Mouse (Mus musculus) kidney, embryonic 14.5 days (tissue): Measurements from ENCODE around the gene Mum1. TPM values are rescaled to one million over a fixed set of nuclear protein-coding genes. Genes with fewer than 3 reads are reported as not detected.

Experiments
- ATAC-seq: fragments of 200-750 bp; cut with Nextera tagmentation; 2 replicates; pipeline ENCODE4 v1.8.0; 2017; ENCODE audit warnings: moderate number of reproducible peaks, mild to moderate bottlenecking, moderate TSS enrichment, moderate library complexity; ENCODE audit not compliant: low FRiP score, low TSS enrichment
- H3K27ac ChIP-seq: fragments of 300-500 bp; sonication (generic); 2 replicates; pipeline ENCODE4 v1.5.1; 2014; ENCODE audit warnings: low read depth, mild to moderate bottlenecking, low read length, moderate library complexity, mixed read lengths
- H3K27me3 ChIP-seq: fragments of 300-500 bp; sonication (generic); 2 replicates; pipeline ENCODE4 v1.6.1; 2014; ENCODE audit warnings: mild to moderate bottlenecking, low read length; ENCODE audit not compliant: control insufficient read depth, insufficient read depth
- H3K36me3 ChIP-seq: fragments of 300-500 bp; sonication (generic); 2 replicates; pipeline ENCODE4 v1.6.1; 2014; ENCODE audit warnings: low read length, mixed read lengths; ENCODE audit not compliant: control insufficient read depth, insufficient read depth
- H3K4me1 ChIP-seq: fragments of 300-500 bp; sonication (generic); 2 replicates; pipeline ENCODE4 v1.6.1; 2014; ENCODE audit warnings: low read length, mixed read lengths; ENCODE audit not compliant: control insufficient read depth, insufficient read depth
- H3K4me2 ChIP-seq: fragments of 300-500 bp; sonication (generic); replicated peaks from 2 replicates; pipeline ENCODE4 v1.6.1; 2014; ENCODE audit warnings: low read depth, mild to moderate bottlenecking, low read length
- H3K4me3 ChIP-seq: fragments of 300-500 bp; sonication (generic); 2 replicates; pipeline ENCODE4 v1.5.1; 2014; ENCODE audit warnings: mild to moderate bottlenecking, low read length
- H3K9ac ChIP-seq: fragments of 300-500 bp; sonication (generic); 2 replicates; pipeline ENCODE4 v1.6.1; 2014; ENCODE audit warnings: low read depth, mild to moderate bottlenecking, low read length, moderate library complexity
- H3K9me3 ChIP-seq: fragments of 300-500 bp; sonication (generic); 2 replicates; pipeline ENCODE4 v1.6.1; 2016; ENCODE audit warnings: low read length; ENCODE audit not compliant: control insufficient read depth
- WGBS: fragments of 180-500 bp; shearing (Covaris S2); extraction: QIAGEN DNeasy Blood & Tissue Kit; methylation state at CpG from one replicate; pipeline ENCODE4 v1.1.7; 2014; 5-methylcytosine and 5-hydroxymethylcytosine counted together
- polyA plus RNA-seq: library from polyadenylated mRNA; unstranded; fragments of >200 nt; fragmentation: Nextera tagmentation; extraction: Ambion mirVana; gene quantifications from 2 replicates; pipeline ENCODE4 v1.2.1, GENCODE M21; 2014

The Mum1 gene
- polyA plus RNA-seq, 1 experiment from 2014 or later: 65.1 TPM

- Histone ChIP-seq H3K27me3 (no peaks in the 10 kb centered on the region), H3K9me3 (no peaks in the 10 kb centered on the region), H3K4me3 (peak within 1 kb of the TSS; percentile 53), H3K36me3 (peaks cover 32% of the 10 kb centered on the region), H3K4me2 (peak within 1 kb of the TSS; percentile 92), H3K27ac (peak within 1 kb of the TSS; percentile 98), H3K9ac (peak within 1 kb of the TSS; percentile 67), H3K4me1 (peaks cover 25% of the 10 kb centered on the region)
- WGBS: under 1% methylated on average over 45 of the region's 49 CpGs
- peak; percentile 92 for ATAC-seq
These were observed 34.7 kb downstream of the Mum1 start, which contains the start of the genes Gamt and Dazap1 for GRCm38 (mm10) chr10:80260642-80261584. Gene Gamt, minus strand, starts transcription at chr10:80261012. Gene Dazap1, plus strand, starts transcription at chr10:80261486.

- Histone ChIP-seq H3K4me1 (peaks cover 32% of the 10 kb centered on the region), H3K4me3 (peak overlapping the region; percentile 53), H3K27ac (peak overlapping the region; percentile 98), H3K4me2 (peak overlapping the region; percentile 92), H3K9me3 (no peaks in the 10 kb centered on the region), H3K9ac (peak overlapping the region; percentile 67), H3K27me3 (no peaks in the 10 kb centered on the region), H3K36me3 (peaks cover 25% of the 10 kb centered on the region)
- peak; percentile 70 for ATAC-seq
- WGBS: 0% methylated on average over 14 of the region's 14 CpGs
These were observed 35.3 kb downstream of the Mum1 start for GRCm38 (mm10) chr10:80261585-80261968.

GRCm38 (mm10) chr10:80262169-80262568, 35.9 kb downstream of the Mum1 start:
- Histone ChIP-seq H3K4me1 (peaks cover 38% of the 10 kb centered on the region), H3K36me3 (peaks cover 23% of the 10 kb centered on the region), H3K27ac (peak overlapping the region; percentile 98; the same call in 1 of the 2 replicates), H3K27me3 (no peaks in the 10 kb centered on the region), H3K4me2 (peak overlapping the region; percentile 92), H3K9me3 (no peaks in the 10 kb centered on the region), H3K9ac (no peak overlapping the region), H3K4me3 (peak overlapping the region; percentile 53)
- no peak for ATAC-seq
- WGBS: 75% methylated on average over 12 of the region's 12 CpGs

- no peak overlapping the region for H3K4me2 ChIP-seq
- no peaks in the 10 kb centered on the region for H3K27me3 ChIP-seq
- H3K4me1 ChIP-seq: peaks cover 45% of the 10 kb centered on the region
- peaks cover 23% of the 10 kb centered on the region for H3K36me3 ChIP-seq
- 94% methylated on average over 10 of the region's 10 CpGs for WGBS
- no peaks in the 10 kb centered on the region for H3K9me3 ChIP-seq
- H3K9ac ChIP-seq: no peak overlapping the region
- no peak overlapping the region for H3K27ac ChIP-seq
- H3K4me3 ChIP-seq: no peak overlapping the region
- ATAC-seq: no peak
These were observed 36.6 kb downstream of the Mum1 start for GRCm38 (mm10) chr10:80262776-80263365.

GRCm38 (mm10) chr10:80264341-80265148, 38.3 kb downstream of the Mum1 start:
- peak overlapping the region; percentile 59 for H3K4me2 ChIP-seq
- ATAC-seq: peak; percentile 61
- WGBS: 2% methylated on average over 79 of the region's 81 CpGs
- peaks cover 15% of the 10 kb centered on the region for H3K36me3 ChIP-seq
- H3K4me3 ChIP-seq: peak overlapping the region; percentile 82
- H3K27ac ChIP-seq: peak overlapping the region; percentile 57
- H3K9ac ChIP-seq: peak overlapping the region; percentile 97
- H3K4me1 ChIP-seq: peaks cover 43% of the 10 kb centered on the region
- no peaks in the 10 kb centered on the region for H3K9me3 ChIP-seq
- H3K27me3 ChIP-seq: no peaks in the 10 kb centered on the region

GRCm38 (mm10) chr10:80265149-80265486, 38.9 kb downstream of the Mum1 start:
- peaks cover 15% of the 10 kb centered on the region for H3K36me3 ChIP-seq
- 0% methylated on average over 18 of the region's 18 CpGs for WGBS
- no peak for ATAC-seq

GRCm38 (mm10) chr10:80270099-80270498, 43.9 kb downstream of the Mum1 start:
- H3K4me1 ChIP-seq: peaks cover 28% of the 10 kb centered on the region
- H3K36me3 ChIP-seq: peaks cover 43% of the 10 kb centered on the region
- H3K9ac ChIP-seq: no peak overlapping the region
- H3K27me3 ChIP-seq: no peaks in the 10 kb centered on the region
- no peak overlapping the region for H3K4me3 ChIP-seq
- WGBS: 98% methylated on average over 2 of the region's 2 CpGs
- no peak for ATAC-seq
- H3K4me2 ChIP-seq: no peak overlapping the region
- no peaks in the 10 kb centered on the region for H3K9me3 ChIP-seq
- H3K27ac ChIP-seq: no peak overlapping the region

More at GRCm38 (mm10) chr10:80265149-80265486, 38.9 kb downstream of the Mum1 start:
- no peaks in the 10 kb centered on the region for H3K9me3 ChIP-seq
- H3K4me2 ChIP-seq: peak overlapping the region; percentile 59
- H3K4me1 ChIP-seq: peaks cover 38% of the 10 kb centered on the region
- H3K9ac ChIP-seq: peak overlapping the region; percentile 97
- H3K4me3 ChIP-seq: peak overlapping the region; percentile 82
- peak overlapping the region; percentile 39 for H3K27ac ChIP-seq
- H3K27me3 ChIP-seq: no peaks in the 10 kb centered on the region

- 79% methylated on average over 6 of the region's 6 CpGs for WGBS
- Histone ChIP-seq H3K9ac (no peak overlapping the region), H3K27me3 (no peaks in the 10 kb centered on the region), H3K4me2 (no peak overlapping the region), H3K4me3 (no peak overlapping the region), H3K9me3 (no peaks in the 10 kb centered on the region), H3K27ac (no peak overlapping the region), H3K4me1 (peaks cover 25% of the 10 kb centered on the region), H3K36me3 (peaks cover 46% of the 10 kb centered on the region)
- ATAC-seq: no peak
These were observed 44.5 kb downstream of the Mum1 start for GRCm38 (mm10) chr10:80270734-80271181.
